Mouse (Mus musculus): Measurements from ENCODE around the gene Msx2.

DNA sequence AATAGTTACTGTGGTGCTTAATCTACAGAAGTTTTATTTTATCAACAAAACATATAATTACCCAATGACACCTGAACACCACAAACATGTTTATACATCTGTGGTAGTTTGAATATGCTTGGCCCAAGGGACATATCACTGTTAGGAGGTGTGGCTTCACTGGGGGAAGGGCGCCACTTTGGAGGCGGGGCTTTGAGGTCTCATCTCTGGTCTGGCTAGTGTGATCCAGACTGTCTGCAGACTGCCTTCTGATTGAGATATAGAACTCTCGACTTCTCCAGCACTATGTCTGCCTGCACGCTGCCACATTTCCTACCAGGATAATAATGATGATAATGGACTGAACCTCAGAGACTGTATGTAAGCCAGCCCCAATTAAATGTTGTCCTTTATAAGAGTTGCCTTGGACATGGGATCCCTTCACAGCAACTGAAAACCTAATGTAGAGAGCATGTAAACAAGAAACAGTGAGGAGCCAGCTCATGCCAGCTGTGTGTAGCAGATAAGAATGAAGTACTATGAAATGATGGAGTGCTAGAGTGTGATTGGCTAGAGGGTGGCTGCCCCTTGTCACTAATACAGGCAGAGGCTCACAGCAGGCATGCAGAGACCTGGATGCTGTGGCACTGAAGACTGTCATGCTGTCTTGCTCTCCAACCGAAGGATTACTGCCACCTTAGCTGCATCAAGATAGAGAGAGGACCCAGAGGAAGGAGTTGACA lies 31.4 kb downstream of the Msx2 start:
- no peak for TF ChIP-seq CTCF (IDR thresholded peaks at IDR 0.05; ENCODE audit: low read depth)
- peak; percentile 50; the same call in 1 of the 2 replicates for TF ChIP-seq EP300 (IDR thresholded peaks at IDR 0.05; ENCODE audit: low read depth)
